Mouse (Mus musculus) NIH3T3 (cell line): ENCODE measurements around the gene Cstf3.
"Not testable (repeated sequence)": the region's sequence is repeated elsewhere in the genome, so short reads cannot be mapped to it uniquely, and the experiment has no call there.

Experiments used
- DNase-seq: peaks from one replicate; pipeline ENCODE4 v3.0.0-alpha.2; 2012; ENCODE audit warnings: low read depth

Gene Cstf3

DNA sequence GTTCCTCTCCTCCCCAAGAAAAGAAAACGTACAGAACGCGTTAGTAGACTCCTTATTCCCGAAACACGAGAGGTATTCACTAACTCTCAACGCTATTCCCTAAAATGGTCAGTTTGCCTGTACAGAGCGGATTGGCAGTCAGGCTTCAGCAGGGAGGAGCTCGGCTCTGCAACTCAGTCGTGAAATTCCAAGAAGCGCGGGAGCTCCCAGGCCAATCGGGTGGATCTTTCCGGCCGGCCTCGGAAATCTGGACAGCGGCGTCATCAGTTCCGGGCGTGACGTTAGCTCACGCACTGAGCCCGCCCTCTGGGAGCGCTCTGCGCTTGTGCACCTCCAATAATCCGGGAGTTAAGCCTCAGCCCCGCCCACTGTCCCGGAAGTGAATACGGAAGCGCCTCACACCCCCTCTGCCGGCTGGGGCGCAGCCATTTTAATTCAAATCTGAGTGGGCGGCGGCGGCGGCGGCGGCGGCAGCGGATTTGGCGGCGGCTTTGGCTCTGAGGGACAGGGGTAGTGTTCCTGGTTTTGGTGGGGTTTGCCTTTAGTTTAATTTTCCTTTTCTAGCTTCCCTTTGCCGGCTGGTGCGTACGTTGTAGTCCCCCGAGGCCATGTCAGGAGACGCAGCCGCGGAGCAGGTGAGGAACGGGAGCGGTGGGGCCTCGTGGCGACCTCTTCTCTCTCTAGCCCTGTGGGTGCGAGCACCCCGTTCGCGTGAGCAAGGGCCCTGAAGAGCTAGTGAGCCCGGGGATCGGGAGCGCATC, at the start of gene Cstf3:
Gene Cstf3 (plus strand): TSS at position 456 of the 761 bp plus-strand sequence.
- peak; percentile 100 for DNase-seq

- DNase-seq: not testable (repeated sequence)
Measured at GRCm38 (mm10) chr2:104556711-104557110, 33.6 kb upstream of the Cstf3 start.

GRCm38 (mm10) chr2:104557722-104558121, 32.6 kb upstream of the Cstf3 start:
- DNase-seq: no peak

GRCm38 (mm10) chr2:104558326-104558725, 32.0 kb upstream of the Cstf3 start:
- DNase-seq: no peak

GRCm38 (mm10) chr2:104558938-104559337, 31.4 kb upstream of the Cstf3 start:
- DNase-seq: no peak

- peak; percentile 56 for DNase-seq
Measured at GRCm38 (mm10) chr2:104559591-104560380, 30.5 kb upstream of the Cstf3 start.

DNA sequence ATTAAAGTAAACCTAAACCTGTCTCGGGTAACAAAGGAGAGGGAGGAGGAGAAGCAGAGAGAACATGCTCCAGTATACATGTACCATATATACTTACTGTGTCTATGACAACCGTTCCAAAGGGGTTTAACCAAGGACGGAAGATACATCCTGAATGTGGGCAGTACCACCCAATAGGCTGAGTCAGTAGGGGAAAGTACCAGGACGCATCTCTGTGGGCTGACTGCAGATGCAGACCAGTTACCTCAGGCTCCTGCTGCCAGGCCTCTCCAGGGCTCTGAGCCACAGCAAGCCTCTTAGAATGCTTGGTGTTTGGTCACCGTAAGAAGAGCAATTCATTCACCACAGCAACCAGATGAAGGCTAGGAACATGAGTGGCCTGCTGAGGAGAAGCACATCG, 28.9 kb upstream of the Cstf3 start:
- no peak for DNase-seq

DNA sequence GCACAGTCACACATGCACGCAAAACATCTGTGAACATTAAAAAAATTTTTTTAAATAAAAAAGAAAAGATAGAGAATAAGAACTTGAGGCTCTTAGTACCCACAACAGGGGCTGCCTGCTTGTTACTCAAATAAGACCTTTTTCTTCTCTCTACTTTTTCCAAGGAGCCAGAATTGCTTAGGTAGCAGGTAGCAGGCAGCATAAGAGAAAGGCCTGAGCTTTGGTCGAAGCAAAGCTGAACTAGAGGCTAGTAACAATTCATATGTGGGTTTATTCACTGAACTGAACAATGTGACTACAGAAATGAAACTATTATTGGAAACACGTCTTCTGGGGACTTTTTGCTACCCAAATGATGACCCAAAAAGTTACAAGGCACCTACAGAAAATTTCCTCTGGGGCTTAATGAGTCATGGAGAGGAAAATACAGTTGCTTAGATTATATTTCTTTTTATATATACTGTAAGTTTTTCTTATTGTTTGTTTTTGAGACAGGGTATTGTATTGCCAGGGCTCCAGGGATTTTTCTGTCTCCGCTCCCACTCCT, 28.3 kb upstream of the Cstf3 start:
- DNase-seq: no peak

DNA sequence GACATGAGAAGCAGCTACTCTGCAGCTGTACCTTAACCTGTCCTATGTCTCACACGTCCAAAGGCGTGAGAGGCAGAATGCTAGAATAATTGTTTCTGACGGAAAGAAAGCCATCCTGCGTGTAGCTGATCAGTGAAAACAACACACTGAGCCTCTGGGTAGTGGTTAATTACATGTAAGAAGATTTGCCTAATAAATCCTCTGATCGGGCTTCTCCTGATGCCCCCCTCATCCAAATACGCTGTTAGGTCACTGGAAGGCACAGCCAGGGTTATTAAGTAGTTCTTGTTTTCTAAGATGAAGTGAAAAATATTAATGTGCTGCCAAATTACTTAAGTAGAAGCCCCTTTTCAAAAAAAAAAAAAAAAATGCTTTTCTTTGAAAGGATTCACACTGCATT, 18.3 kb upstream of the Cstf3 start:
- DNase-seq: no peak

GRCm38 (mm10) chr2:104576216-104576615, 14.1 kb upstream of the Cstf3 start:
- DNase-seq: no peak

DNA sequence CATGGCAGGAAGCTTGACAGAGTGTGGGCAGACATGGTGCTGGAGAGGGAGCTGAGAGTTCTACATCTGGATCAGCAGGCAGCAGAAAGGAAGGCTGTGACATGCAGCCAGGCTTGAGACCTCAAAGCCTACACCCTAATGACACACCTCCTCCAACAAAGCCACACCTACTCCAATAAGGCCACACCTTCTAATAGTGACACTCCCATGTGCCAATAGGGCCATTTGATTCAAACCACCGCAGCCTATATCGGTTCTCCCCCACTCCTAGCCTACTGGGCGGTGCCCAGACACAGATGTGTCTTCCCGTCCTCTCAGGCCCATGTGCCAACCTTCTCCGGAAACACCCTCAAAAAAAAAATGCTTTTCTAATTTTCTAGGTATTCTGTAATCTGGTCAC, 12.3 kb upstream of the Cstf3 start:
- DNase-seq: no peak

- no peak for DNase-seq
Measured at GRCm38 (mm10) chr2:104578836-104579604, 11.3 kb upstream of the Cstf3 start.

GRCm38 (mm10) chr2:104579784-104580446, 10.4 kb upstream of the Cstf3 start:
- DNase-seq: no peak

DNA sequence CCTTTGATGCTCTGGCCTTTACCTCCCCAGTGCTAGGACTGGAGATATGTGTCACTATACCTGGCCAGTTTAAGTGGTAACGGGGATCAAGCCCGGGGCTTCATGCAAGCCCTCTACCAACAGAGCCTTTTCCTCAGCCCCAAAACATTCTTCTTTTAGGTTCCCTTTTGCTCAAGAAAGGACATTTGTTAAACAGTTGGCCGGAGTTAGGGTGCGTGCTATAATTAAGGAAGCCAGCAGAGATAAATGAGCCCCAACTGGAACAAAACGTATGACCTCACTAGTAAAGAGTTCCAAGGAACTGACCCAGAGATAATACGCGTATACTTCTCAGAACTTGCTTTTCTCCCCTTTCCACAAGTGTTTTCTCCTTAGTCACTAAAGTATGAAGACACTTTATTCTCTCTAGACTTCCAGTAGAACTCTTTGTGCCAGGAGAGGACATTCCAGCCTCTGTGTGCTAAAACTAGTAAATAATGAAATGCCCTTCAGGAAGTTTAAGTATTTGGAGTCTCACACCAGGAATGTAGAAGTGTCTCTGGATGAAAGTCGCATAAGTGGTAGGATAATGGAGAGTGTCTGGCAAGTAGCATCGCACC, 8.9 kb upstream of the Cstf3 start:
- DNase-seq: no peak

DNA sequence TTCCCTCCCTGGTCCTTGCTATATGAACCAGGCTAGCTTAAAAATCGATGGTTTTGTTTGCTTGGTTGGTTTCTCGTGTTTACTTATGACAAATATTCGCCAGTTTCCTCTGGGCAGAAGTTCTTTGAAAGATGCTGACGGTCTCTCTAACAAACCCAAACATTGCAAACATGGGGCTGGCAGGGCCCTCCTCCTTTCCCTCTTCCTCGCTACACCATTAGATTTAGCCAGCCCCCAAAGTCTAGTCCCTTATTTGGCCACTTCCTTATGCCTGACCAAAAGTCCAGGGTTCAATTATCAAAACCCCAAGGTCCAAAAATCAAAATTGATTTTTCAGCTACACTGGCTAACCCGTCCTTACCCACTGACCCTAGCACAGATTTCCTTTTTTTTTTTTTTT, 7.3 kb upstream of the Cstf3 start:
- DNase-seq: no peak

DNA sequence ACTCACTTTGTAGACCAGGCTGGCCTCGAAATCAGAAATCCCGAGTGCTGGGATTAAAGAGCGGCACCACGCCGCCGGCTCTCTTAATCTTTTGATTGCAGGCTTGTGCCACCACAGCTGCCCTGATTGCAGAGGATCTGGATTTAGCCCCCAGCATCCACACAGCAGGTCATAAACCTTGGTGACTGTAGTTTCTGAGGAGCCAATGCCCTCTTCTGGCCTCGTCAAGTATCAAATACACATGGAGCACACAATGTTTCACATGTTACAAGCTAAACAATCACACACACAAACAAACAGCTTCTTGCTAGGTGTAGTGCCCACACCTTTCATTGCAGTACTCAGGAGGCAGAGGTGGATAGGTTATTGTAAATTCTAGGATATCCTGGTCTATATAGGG, 6.1 kb upstream of the Cstf3 start:
- peak; percentile 43 for DNase-seq

DNA sequence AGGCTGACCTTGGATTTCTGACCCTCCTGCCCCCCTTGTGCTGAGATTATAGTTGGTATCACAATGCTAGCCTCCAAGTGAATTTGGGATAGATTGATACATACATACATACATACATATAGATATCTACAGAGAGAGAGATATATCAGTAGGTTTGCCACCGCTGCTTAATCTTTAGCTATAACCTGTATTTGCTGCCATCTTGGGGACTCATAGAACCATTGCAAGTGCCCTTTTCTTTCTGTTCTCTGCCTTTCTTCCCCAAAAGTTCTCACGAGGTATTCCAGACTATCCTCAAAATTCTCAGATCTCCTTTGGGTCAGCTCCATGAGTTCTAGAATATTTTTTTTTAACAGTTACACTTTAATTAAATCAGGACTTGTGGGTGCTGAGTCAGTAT, 4.7 kb upstream of the Cstf3 start:
- DNase-seq: peak; percentile 63

DNA sequence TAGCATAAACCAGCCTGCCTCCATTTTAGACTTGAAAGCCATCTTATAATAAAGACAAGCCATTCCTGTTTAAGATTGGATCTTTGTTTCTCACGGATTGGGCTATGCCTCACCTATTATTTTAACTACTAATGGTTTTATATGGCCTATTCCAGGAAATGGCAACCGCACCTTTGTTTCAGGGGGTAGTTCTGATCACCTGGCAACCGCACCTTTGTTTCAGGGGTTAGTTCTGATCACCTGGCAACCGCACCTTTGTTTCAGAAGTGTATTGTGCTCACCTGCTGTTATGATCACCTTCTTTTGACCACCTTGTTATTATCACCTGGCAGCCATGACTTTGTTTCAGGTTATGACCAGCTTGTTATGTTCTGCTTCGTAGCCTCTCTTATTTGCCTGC, 1.8 kb upstream of the Cstf3 start:
- DNase-seq: no peak

DNA sequence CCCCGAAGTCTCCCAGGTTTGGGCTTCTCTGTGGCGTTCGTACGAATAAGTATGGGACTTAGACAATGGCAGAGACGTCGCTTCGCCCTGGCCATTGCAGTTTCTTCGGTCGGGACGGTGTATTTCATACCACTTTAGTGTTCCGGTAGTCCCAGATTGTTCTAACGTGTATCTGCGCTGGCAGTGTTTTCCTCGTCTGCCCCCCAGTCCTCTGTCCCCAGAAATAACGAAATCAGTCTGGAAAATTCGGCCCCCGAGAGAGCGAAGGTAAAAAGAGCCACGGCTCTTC, 450 bp downstream of the Cstf3 start:
- DNase-seq: no peak

GRCm38 (mm10) chr2:104591141-104591540, 818 bp downstream of the Cstf3 start:
- DNase-seq: peak; percentile 37

GRCm38 (mm10) chr2:104595063-104595462, 4.7 kb downstream of the Cstf3 start:
- DNase-seq: no peak

DNA sequence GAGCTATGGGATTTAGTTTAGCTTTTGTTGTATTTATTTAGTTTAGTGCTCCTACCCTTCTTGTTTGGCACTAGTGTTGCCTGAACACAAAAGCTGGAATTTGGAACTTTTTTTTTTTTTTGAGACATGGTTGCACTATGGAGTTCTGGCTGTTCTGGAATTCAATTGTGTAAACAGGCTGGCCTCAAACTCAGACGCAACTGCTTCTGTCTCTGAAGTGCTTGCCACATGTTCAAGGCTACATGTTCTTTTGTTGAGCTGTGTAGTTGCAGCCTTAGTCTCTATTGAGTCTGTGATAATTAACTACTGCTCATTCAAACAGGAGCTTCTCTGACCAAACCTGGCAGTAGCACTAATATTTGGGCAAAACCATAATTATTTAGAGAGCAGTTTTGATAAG, 13.1 kb downstream of the Cstf3 start:
- DNase-seq: peak; percentile 21
